Mouse (Mus musculus) monocyte, adult 2 months (primary cell): Measurements from ENCODE around the gene Kirrel2.
"Not testable (repeated sequence)": the region's sequence is repeated elsewhere in the genome, so short reads cannot be mapped to it uniquely, and the experiment has no call there.

ENCODE experiments used
- DNase-seq, 2 experiments: peaks; one replicate each; pipeline ENCODE4 v3.0.0; 2022; ENCODE audit warnings: low spot score in 2 of 2, low read depth in 1 of 2

Kirrel2 gene

DNA sequence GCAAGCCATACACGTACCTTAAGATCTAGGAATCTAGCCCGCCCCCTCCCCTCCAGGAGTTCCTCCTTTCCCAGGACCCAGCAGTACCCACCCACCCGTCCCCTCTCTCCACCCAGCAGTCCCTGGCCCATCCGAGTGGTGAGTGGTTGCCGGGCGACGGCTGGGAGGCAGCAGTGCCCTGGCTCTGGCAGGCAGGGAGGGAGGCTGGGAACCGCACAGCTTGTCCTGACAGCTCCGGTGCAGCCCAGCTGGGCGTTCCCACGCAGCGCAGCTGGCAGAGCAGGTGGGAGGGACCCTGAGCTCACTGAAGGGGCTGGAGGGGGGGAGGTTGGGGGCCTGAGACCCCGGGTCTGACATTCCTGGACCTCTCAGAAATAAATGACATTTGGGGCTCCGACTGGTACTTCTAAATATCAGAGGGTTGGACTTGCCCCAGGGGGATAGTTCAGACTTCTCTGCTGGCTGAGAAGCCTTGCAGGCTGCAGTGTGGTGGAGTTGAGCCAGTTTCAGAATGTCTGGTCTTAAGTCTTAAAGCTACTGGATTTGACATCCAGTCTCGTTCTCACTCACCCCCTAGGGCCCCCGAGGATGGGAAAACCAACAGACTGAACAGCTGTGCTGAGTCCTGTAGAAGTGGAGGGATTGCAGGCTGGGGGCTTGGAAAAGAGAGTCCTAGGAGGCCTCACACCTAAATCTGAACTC lies at the start of gene Kirrel2, which contains the start of gene Nphs1:
TSS of gene Kirrel2 (minus strand) at position 62 of the 702 bp plus-strand sequence.
TSS of gene Nphs1 (plus strand) at position 687 of the 702 bp plus-strand sequence.
- DNase-seq: no peak

GRCm38 (mm10) chr7:30501159-30501558 lies 43.7 kb upstream of the Kirrel2 start:
- DNase-seq: not testable (repeated sequence)

DNA sequence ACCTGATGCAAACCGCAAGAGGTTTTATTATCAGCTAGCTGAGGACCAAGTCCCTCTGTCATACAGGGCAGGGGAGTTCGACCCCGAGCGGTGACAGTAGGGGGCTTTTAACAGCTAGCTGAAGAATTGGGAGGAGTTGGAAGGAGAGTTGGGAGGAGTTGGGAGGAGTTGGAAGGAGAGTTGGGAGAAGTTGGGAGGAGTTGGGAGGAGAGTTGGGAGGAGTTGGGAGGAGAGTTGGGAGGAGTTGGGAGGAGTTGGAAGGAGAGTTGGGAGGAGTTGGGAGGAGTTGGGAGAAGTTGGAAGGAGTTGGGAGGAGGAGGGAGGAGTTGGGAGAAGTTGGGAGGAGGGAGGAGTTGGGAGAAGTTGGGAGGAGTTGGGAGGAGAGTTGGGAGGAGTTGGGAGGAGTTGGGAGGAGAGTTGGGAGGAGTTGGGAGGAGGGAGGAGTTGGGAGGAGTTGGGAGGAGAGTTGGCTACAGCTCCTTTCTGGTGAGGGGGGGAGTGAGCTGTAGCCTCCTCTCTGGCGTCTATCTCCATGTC lies 38.1 kb upstream of the Kirrel2 start:
- not testable (repeated sequence) for DNase-seq

GRCm38 (mm10) chr7:30493401-30493931 lies 36.0 kb upstream of the Kirrel2 start, which contains the start of gene Prodh2:
Gene Prodh2 (plus strand): TSS chr7:30493622.
- DNase-seq: no peak

DNA sequence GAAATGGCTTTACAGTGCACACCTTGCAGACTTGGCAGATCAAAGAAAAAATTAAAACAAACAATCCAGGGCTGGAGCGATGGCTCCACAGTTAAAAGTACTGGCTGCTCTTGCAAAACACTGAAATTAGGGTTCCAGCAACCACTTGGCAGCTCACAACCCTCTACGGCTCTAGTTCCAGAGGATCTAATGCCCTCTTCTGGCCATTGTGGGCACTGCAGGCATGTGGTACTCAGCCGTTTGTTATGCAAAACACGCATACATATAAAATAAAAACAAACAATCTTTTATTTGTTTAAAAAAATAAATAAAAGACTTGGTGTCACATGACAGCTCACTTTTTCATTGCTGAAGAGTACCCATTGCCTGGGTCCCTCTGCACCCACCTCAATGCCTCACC lies 35.3 kb upstream of the Kirrel2 start:
- peak in 1 of 2 experiments; percentile 65 for DNase-seq

DNA sequence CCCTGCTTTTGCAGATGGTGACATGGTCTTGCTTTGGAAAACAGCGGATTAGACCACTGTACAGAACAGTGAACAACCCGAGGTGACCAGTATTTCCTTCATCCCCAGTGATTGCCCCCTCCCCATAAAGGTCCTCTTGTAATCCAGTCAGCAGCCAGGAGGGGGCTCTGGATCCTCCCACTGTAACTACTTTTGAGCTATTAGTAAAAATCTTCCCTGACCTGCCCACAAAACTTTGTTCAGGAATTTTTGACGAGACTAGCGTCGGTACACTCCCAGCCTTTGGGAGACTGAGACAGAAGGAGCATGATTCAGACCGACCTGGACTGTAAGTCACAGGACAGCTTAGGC lies 33.4 kb upstream of the Kirrel2 start:
- DNase-seq: no peak

DNA sequence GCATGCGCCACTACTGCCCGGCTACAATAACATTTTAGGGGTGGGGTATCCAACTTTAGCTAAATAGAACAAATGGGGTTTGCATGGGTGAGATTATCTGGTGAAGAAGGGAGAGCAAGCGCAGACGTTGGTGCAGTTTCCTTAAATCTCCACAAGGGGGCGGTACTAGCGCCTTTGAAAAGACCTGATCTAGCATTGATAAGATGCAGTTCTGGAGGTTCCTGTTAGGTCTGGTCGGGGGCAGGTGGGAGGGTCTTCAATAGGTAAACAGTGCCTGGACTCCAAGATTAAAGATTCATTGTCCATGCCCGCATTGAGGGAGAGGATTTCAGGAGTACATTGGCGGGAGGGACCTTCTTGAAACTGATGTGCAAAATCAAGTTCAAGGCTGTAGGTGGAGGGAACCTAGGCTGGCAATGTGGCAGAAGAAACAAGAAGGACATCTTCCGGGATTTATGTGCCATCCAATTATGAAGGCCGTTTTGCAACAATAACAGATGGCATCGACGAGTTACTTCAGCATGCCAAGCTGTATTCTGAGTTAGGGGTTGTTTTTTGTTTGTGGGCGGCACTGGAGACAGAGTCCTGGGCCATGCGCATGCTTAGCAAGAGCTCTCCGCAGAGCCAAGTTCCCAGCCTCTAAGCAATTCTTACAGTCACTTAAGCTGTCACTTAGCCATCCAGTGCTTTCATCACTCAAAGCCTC lies 32.9 kb upstream of the Kirrel2 start:
- DNase-seq: no peak

GRCm38 (mm10) chr7:30484250-30484649 lies 26.8 kb upstream of the Kirrel2 start:
- DNase-seq: no peak

- no peak for DNase-seq
Measured at GRCm38 (mm10) chr7:30477415-30478381, 20.2 kb upstream of the Kirrel2 start.

DNA sequence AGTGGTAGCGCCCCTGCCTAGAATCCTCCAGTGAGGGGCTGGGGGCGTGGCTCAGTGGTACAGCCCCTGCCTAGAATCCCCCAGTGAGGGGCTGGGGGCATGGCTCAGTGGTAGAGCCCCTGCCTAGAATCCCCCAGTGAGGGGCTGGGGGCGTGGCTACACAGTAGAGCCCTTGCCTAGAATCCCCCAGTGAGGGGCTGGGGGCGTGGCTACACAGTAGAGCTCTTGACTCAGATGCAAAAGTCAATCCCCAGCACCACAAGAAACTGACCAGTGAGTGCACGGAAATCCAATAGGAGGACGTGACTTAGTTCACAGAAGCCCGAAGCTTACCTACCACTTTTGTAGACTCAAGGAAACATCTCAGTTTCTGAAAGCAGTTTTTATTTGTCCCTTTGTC lies 18.6 kb upstream of the Kirrel2 start:
- not testable (repeated sequence) for DNase-seq

DNA sequence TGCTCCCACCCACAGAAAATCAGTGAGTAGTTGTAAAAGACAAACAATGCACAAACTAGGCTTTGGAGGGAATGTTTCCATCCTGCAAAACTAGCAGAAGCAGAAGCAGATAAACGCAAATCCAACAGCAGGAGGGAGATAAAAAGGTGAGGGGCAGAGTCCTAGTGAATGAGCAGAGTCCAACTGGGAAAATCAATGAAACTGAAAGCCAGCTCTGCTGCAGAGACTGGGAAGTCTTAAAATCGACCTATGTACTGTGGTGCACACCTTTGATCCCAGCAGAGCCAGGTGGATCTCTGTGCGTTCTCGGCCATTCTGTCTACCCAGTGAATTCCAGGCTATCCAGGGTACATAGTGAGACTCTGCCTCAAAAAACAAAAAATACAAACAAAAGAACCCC lies 17.5 kb upstream of the Kirrel2 start:
- DNase-seq: no peak

- DNase-seq: peak in 1 of 2 experiments; percentile 34
Measured at GRCm38 (mm10) chr7:30472411-30472810, 14.9 kb upstream of the Kirrel2 start.

DNA sequence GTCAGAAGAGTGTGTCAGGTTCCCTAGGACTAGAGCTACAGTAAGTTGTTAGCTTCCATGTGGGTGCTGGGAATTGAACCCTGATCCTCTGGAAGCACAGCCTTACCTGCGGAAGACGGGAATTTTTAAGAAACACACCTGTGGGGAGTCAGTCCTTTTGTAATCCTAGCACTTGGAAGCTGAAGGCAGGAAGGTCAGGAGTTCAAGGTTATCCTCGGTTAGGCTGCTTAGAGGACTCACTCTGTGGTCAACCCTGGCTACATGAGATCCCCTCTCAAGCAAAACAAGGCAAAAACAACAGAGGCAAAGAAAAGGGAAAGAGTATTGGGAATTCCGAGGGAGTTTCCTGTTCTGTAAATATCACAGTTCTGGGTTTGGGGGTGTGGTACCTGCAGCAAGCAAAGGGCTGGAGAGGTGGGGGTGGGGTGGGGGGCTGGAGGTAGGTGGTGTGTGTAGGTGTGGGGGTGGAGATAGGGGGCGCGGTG lies 7.4 kb upstream of the Kirrel2 start:
- no peak for DNase-seq

- DNase-seq: no peak
Measured at GRCm38 (mm10) chr7:30463996-30464395, 6.5 kb upstream of the Kirrel2 start.

GRCm38 (mm10) chr7:30463568-30463967 lies 6.1 kb upstream of the Kirrel2 start:
- DNase-seq: no peak

DNA sequence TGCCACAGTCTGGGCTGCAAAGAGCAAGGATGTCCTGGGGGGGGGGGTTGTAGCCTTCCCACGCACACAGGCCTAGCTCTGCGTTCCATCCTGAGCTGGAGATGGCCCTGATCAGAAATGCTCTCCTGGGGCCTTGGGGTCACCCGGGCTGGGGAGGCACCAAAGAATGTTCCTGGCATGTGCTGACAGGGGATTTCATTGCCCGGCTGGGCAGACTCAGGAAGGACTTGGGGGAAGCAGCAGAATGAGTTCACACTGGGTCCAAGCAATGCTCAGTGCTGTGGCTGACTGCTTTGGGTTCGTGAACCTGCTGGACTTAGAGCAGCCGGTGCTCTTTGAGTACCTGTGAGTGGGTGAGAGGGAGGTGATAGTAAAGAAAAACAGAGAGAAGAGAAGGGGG lies 2.0 kb upstream of the Kirrel2 start:
- no peak for DNase-seq

DNA sequence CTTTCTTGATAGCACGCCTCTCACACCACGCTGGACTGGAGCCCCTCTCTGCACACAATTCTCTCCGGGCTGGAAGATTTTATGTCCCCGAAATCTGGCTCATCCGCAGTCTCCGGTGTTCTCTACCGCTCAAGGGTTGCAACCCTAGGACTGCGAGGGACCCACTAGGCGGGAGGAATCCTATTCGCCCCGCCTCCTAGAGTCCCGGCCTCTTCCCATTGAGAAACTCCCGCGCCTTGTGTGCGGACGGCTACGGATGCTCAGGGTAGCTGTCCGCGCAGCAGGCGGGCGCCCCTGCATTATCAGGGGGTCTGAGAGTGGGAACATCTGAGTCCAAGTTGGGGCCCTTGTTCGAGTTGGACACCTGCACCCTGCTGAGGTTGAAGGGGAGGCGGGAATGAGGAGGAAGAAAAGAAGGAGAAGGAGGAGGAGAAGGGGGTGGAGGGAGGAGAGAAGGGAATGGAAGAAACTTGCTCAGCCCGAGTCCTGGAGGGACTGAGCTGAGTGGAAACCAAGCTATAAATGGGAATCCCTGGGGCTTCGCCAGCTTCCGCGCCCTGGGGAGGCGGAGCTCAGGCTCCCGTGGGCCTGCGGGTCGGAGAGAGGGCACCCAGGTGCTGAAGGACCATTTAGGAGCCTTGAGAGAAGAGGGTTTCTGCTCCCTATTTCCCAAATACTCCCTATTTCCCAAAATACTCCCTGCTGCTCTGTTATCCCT lies 420 bp downstream of the Kirrel2 start:
- no peak for DNase-seq

DNA sequence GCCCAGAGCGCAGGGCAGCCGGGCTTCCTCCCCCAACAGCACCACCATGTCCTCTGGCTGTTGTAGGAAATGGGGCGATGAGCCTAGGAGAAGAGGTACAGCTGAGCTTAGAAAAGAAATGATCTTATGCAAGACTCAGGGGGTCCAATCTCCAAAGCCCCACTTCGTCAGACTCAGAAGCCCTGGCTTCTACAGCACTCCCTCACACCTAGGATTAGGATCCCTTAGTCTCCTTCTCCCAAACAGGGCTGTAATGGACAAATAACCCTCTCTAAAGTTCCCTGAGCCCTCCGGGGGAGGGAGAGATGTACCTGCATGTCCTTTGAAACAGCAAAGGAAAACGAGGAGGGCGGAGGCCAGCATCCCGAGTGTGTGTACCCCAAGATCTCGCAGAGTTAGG lies 1.0 kb downstream of the Kirrel2 start:
- DNase-seq: no peak

DNA sequence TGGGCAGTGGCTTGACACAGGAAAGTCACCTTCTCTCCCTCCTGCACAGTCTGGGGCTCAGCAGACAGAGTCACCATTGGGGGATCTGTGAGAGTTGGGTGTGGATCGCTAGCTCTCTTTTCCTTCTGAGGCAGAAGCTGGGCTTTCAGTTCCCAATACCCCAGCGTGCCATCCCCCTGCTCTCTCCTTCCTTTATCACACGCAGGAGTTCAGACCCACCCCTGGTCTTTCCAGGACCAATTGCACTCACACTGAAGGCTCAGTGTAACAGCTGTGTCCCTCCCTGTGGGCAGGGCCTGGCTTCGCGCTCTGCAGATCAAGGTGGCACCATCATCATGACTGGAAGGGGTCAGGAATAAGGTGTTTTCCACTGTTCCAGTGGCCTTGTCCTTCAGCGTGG lies 3.2 kb downstream of the Kirrel2 start:
- no peak for DNase-seq

DNA sequence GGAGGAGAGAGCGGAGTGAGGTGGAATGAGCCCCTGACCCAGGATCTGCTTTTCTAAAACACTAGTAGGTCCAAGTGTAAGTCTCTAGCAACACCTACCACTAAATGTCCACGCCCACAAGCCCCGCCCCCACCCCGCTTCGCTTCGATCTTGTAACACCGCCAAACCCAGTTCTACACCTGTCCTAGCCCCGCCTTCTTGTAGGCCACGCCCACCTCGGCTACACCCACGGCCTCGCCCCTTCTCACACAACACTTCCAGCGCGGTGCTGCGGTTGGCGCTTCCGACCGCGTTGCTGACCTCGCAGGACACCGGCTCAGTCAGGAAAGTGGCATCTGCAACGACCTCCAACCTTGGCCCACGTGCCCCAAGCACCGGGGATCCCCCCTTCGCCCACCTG lies 3.7 kb downstream of the Kirrel2 start:
- no peak for DNase-seq
